Mouse (Mus musculus): ENCODE results near the gene Sec61a1. TPM values are rescaled to one million over a fixed set of nuclear protein-coding genes. Genes with fewer than 3 reads are reported as not detected.
A peak's percentile ranks its signal among the peaks of the same experiment; 100 is the strongest.

Gene Sec61a1
- total and polyA plus RNA-seq, 3 experiments, result 111 to 277 (median 161) TPM

GRCm38 (mm10) chr6:88516667-88517066 is 2.0 kb downstream of the Sec61a1 start:
- TF ChIP-seq MAFK (IDR thresholded peaks at IDR 0.05; ENCODE audit: borderline replicate concordance, low read depth, low read length) (no peak), POLR2A (IDR thresholded peaks at IDR 0.05; ENCODE audit: control insufficient read depth in 1 of 2, insufficient read depth in 1 of 2, low read depth in 1 of 2, low read length in 2 of 2, poor library complexity in 1 of 2) (peak in 1 of 2 experiments; percentile 17; a peak in 1 of 4 replicates)
- Histone ChIP-seq H3K27ac (ENCODE audit: control insufficient read depth, low read depth, low read length) (no peak overlapping the region), H3K9me3 (replicated peaks; ENCODE audit: insufficient read depth, low read length) (no peaks in the 10 kb centered on the region), H3K9ac (ENCODE audit: control insufficient read depth, low read depth, low read length, poor library complexity, severe bottlenecking) (no peak overlapping the region), H3K4me3 (ENCODE audit: control insufficient read depth in 1 of 2, insufficient read depth in 1 of 2, low read depth in 2 of 2, low read length in 2 of 2) (peak overlapping the region in 1 of 2 experiments; percentile 91; a peak in 1 of 4 replicates), H3K36me3 (ENCODE audit: control insufficient read depth in 1 of 2, insufficient read depth in 2 of 2, low read length in 2 of 2) (peaks cover 15 to 16% of the 10 kb centered on the region in 2 experiments), H3K27me3 (ENCODE audit: control insufficient read depth in 1 of 2, insufficient read depth in 2 of 2, low read length in 2 of 2) (no peaks in the 10 kb centered on the region), H3K4me1 (ENCODE audit: control insufficient read depth in 1 of 2, insufficient read depth in 2 of 2, low read length in 2 of 2) (peaks cover 0 to 9% of the 10 kb centered on the region in 2 experiments; a peak in 3 of 4 replicates), H3K79me2 (ENCODE audit: control insufficient read depth, insufficient read depth, low read length, poor library complexity) (peaks cover 42% of the 10 kb centered on the region)
- DNase-seq (ENCODE audit: low read depth, low spot score), result no peak

DNA sequence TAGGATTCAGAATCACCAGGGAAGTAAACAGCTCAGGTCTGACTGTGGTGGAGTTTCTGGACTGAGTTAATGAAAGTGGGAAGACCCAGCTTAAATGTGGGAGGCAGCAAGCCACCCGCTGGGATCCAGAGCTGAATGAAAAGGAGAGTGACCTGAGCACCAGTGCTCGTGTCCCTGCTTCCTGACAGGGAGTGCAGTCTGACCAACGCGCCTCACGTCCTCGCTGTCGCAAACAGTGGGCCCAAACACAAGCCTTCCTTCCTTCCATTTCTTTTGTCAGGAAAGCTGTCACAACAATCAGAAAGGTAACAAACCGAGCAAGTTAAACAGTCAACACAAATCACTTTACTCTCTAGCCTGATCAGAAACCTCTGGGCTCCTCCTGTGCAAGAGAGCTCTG is 2.7 kb downstream of the Sec61a1 start:
- no peak overlapping the region for H3K27ac ChIP-seq (ENCODE audit: control insufficient read depth, low read depth, low read length)
- H3K4me1 ChIP-seq (ENCODE audit: control insufficient read depth in 1 of 2, insufficient read depth in 2 of 2, low read length in 2 of 2), result peaks cover 0 to 9% of the 10 kb centered on the region in 2 experiments; a peak in 3 of 4 replicates
- H3K79me2 ChIP-seq (ENCODE audit: control insufficient read depth, insufficient read depth, low read length, poor library complexity), result peaks cover 42% of the 10 kb centered on the region
- no peaks in the 10 kb centered on the region for H3K27me3 ChIP-seq (ENCODE audit: control insufficient read depth in 1 of 2, insufficient read depth in 2 of 2, low read length in 2 of 2)
- peaks cover 15 to 21% of the 10 kb centered on the region in 2 experiments for H3K36me3 ChIP-seq (ENCODE audit: control insufficient read depth in 1 of 2, insufficient read depth in 2 of 2, low read length in 2 of 2)
- no peak for TF ChIP-seq MAZ (IDR thresholded peaks at IDR 0.05; ENCODE audit: low read depth, low read length)
- TF ChIP-seq POLR2AphosphoS5 (IDR thresholded peaks at IDR 0.05; ENCODE audit: borderline replicate concordance, low read depth, low read length), result no peak
- TF ChIP-seq POLR2A (IDR thresholded peaks at IDR 0.05; ENCODE audit: control insufficient read depth in 1 of 2, insufficient read depth in 1 of 2, low read depth in 1 of 2, low read length in 2 of 2, poor library complexity in 1 of 2), result no peak
- no peak for TF ChIP-seq GATA1 (IDR thresholded peaks at IDR 0.05; ENCODE audit: low read depth, low read length)
- TF ChIP-seq POLR2AphosphoS2 (IDR thresholded peaks at IDR 0.05; ENCODE audit: low read length), result no peak
- no peak for TF ChIP-seq CHD1 (IDR thresholded peaks at IDR 0.05; ENCODE audit: low read depth, low read length)
- no peak for TF ChIP-seq USF2 (IDR thresholded peaks at IDR 0.05; ENCODE audit: borderline replicate concordance in 1 of 2, insufficient read depth in 1 of 2, low read depth in 1 of 2, low read length in 2 of 2)
- TF ChIP-seq SIN3A (IDR thresholded peaks at IDR 0.05; ENCODE audit: low read length), result no peak
- TF ChIP-seq ZNF384 (IDR thresholded peaks at IDR 0.05; ENCODE audit: low read depth, low read length), result no peak
- no peak for TF ChIP-seq ETS1 (IDR thresholded peaks at IDR 0.05; ENCODE audit: low read depth, low read length)
- no peak overlapping the region for H3K4me3 ChIP-seq (ENCODE audit: control insufficient read depth in 1 of 2, insufficient read depth in 1 of 2, low read depth in 2 of 2, low read length in 2 of 2)
- H3K9me3 ChIP-seq (replicated peaks; ENCODE audit: insufficient read depth, low read length), result no peaks in the 10 kb centered on the region
- H3K9ac ChIP-seq (ENCODE audit: control insufficient read depth, low read depth, low read length, poor library complexity, severe bottlenecking), result no peak overlapping the region
- DNase-seq (ENCODE audit: low read depth, low spot score), result no peak

- H3K9ac ChIP-seq (ENCODE audit: control insufficient read depth, low read depth, low read length, poor library complexity, severe bottlenecking), result no peak overlapping the region
- no peaks in the 10 kb centered on the region for H3K9me3 ChIP-seq (replicated peaks; ENCODE audit: insufficient read depth, low read length)
- DNase-seq (ENCODE audit: low read depth, low spot score), result no peak
- no peak overlapping the region for H3K4me3 ChIP-seq (ENCODE audit: control insufficient read depth in 1 of 2, insufficient read depth in 1 of 2, low read depth in 2 of 2, low read length in 2 of 2)
- H3K4me1 ChIP-seq (ENCODE audit: control insufficient read depth in 1 of 2, insufficient read depth in 2 of 2, low read length in 2 of 2), result peaks cover 0 to 9% of the 10 kb centered on the region in 2 experiments; a peak in 3 of 4 replicates
- no peaks in the 10 kb centered on the region for H3K27me3 ChIP-seq (ENCODE audit: control insufficient read depth in 1 of 2, insufficient read depth in 2 of 2, low read length in 2 of 2)
- H3K36me3 ChIP-seq (ENCODE audit: control insufficient read depth in 1 of 2, insufficient read depth in 2 of 2, low read length in 2 of 2), result peaks cover 10 to 33% of the 10 kb centered on the region in 2 experiments
- TF ChIP-seq ETS1 (IDR thresholded peaks at IDR 0.05; ENCODE audit: low read depth, low read length), result no peak
- TF ChIP-seq CHD2 (IDR thresholded peaks at IDR 0.05; ENCODE audit: low read length), result no peak
- TF ChIP-seq ELF1 (IDR thresholded peaks at IDR 0.05; ENCODE audit: low read depth, low read length), result no peak
- TF ChIP-seq ZKSCAN1 (IDR thresholded peaks at IDR 0.05; ENCODE audit: low read depth, low read length), result no peak
- no peak for TF ChIP-seq USF2 (IDR thresholded peaks at IDR 0.05; ENCODE audit: borderline replicate concordance in 1 of 2, insufficient read depth in 1 of 2, low read depth in 1 of 2, low read length in 2 of 2)
- no peak for TF ChIP-seq MAFK (IDR thresholded peaks at IDR 0.05; ENCODE audit: borderline replicate concordance, low read depth, low read length)
- TF ChIP-seq TAL1 (IDR thresholded peaks at IDR 0.05; ENCODE audit: low read length), result no peak
- TF ChIP-seq E2F4 (IDR thresholded peaks at IDR 0.05; ENCODE audit: borderline replicate concordance, low read depth, low read length), result no peak
- TF ChIP-seq MYB (IDR thresholded peaks at IDR 0.05; ENCODE audit: low read depth, low read length), result no peak
- no peak for TF ChIP-seq ZMIZ1 (IDR thresholded peaks at IDR 0.05; ENCODE audit: low read depth, low read length)
- no peak for TF ChIP-seq USF1 (IDR thresholded peaks at IDR 0.05; ENCODE audit: low read depth, low read length)
- no peak for TF ChIP-seq GATA1 (IDR thresholded peaks at IDR 0.05; ENCODE audit: low read depth, low read length)
- no peak for TF ChIP-seq NELFE (IDR thresholded peaks at IDR 0.05; ENCODE audit: low read depth, low read length)
- peaks cover 42% of the 10 kb centered on the region for H3K79me2 ChIP-seq (ENCODE audit: control insufficient read depth, insufficient read depth, low read length, poor library complexity)
- H3K27ac ChIP-seq (ENCODE audit: control insufficient read depth, low read depth, low read length), result no peak overlapping the region
Measured at GRCm38 (mm10) chr6:88514546-88514945, 4.2 kb downstream of the Sec61a1 start.
